Mouse (Mus musculus): ENCODE results near the gene Artn. TPM values are rescaled to one million over a fixed set of nuclear protein-coding genes. Genes with fewer than 3 reads are reported as not detected.

Artn gene
- polyA plus RNA-seq, 1 experiment from 2014 or later: 11.2 TPM

DNA sequence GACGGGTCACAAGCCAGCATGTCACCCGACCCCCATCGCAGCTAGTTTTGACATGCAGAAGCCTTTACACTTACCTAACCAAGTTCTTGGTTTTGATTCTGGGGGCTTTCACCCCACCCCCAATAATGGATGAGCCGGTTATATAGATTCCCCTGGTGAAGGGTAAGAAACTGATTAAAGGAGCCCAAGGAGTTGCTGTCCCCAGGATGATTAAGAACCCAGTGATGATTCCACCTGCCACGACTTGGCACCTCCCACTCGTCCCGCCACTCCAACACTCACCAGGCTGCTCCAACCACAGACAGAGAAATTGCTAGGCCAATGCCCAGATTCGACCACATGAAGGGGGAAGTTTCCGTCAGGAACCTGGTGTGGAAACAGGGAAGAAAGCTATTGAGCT lies 43.6 kb downstream of the Artn start:
- H3K9me3 ChIP-seq (ENCODE audit: control insufficient read depth, low read length): no peaks in the 10 kb centered on the region
- H3K36me3 ChIP-seq (ENCODE audit: control insufficient read depth, insufficient read depth, low read length): peaks cover 15% of the 10 kb centered on the region
- H3K4me2 ChIP-seq (ENCODE audit: low read depth, severe bottlenecking): peak overlapping the region; percentile 95; the same call in 1 of the 2 replicates
- peaks cover 16% of the 10 kb centered on the region; the same call in 1 of the 2 replicates for H3K4me1 ChIP-seq (ENCODE audit: control insufficient read depth, insufficient read depth, low read length)
- ATAC-seq (ENCODE audit: insufficient number of reproducible peaks, low FRiP score, low TSS enrichment, low read depth) (no peak), DNase-seq (ENCODE audit: low spot score) (no peak)
- no peak overlapping the region for H3K27ac ChIP-seq (replicated peaks; ENCODE audit: low read depth, low read length)
- 88% methylated on average over 9 of the region's 9 CpGs for WGBS
- H3K4me3 ChIP-seq (ENCODE audit: low read depth, low read length): peak overlapping the region; percentile 89; the same call in 1 of the 2 replicates
- H3K9ac ChIP-seq (ENCODE audit: low read length): no peak overlapping the region
- H3K27me3 ChIP-seq (ENCODE audit: control insufficient read depth, insufficient read depth, low read length): no peaks in the 10 kb centered on the region

- no peak overlapping the region for H3K4me3 ChIP-seq (ENCODE audit: low read depth, low read length)
- no peaks in the 10 kb centered on the region for H3K9me3 ChIP-seq (ENCODE audit: control insufficient read depth, low read length)
- no peak overlapping the region for H3K27ac ChIP-seq (replicated peaks; ENCODE audit: low read depth, low read length)
- no peak overlapping the region for H3K4me2 ChIP-seq (ENCODE audit: low read depth, severe bottlenecking)
- WGBS: 93% methylated on average over 10 of the region's 10 CpGs
- H3K36me3 ChIP-seq (ENCODE audit: control insufficient read depth, insufficient read depth, low read length): peaks cover 15% of the 10 kb centered on the region
- DNase-seq (ENCODE audit: low spot score) (no peak), ATAC-seq (ENCODE audit: insufficient number of reproducible peaks, low FRiP score, low TSS enrichment, low read depth) (no peak)
- H3K27me3 ChIP-seq (ENCODE audit: control insufficient read depth, insufficient read depth, low read length): no peaks in the 10 kb centered on the region
- H3K9ac ChIP-seq (ENCODE audit: low read length): no peak overlapping the region
- H3K4me1 ChIP-seq (ENCODE audit: control insufficient read depth, insufficient read depth, low read length): peaks cover 16% of the 10 kb centered on the region; the same call in 1 of the 2 replicates
These were observed 44.5 kb downstream of the Artn start for GRCm38 (mm10) chr4:117885093-117885492.

GRCm38 (mm10) chr4:117884146-117884545 lies 45.4 kb downstream of the Artn start:
- Histone ChIP-seq H3K27me3 (ENCODE audit: control insufficient read depth, insufficient read depth, low read length) (no peaks in the 10 kb centered on the region), H3K4me3 (ENCODE audit: low read depth, low read length) (no peak overlapping the region), H3K4me1 (ENCODE audit: control insufficient read depth, insufficient read depth, low read length) (peaks cover 16% of the 10 kb centered on the region; the same call in 1 of the 2 replicates), H3K9ac (ENCODE audit: low read length) (no peak overlapping the region), H3K4me2 (ENCODE audit: low read depth, severe bottlenecking) (no peak overlapping the region), H3K36me3 (ENCODE audit: control insufficient read depth, insufficient read depth, low read length) (peaks cover 14% of the 10 kb centered on the region), H3K9me3 (ENCODE audit: control insufficient read depth, low read length) (no peaks in the 10 kb centered on the region), H3K27ac (replicated peaks; ENCODE audit: low read depth, low read length) (no peak overlapping the region)
- ATAC-seq (ENCODE audit: insufficient number of reproducible peaks, low FRiP score, low TSS enrichment, low read depth) (no peak), DNase-seq (ENCODE audit: low spot score) (no peak)
- WGBS: 100% methylated on average over 1 of the region's 1 CpGs

DNA sequence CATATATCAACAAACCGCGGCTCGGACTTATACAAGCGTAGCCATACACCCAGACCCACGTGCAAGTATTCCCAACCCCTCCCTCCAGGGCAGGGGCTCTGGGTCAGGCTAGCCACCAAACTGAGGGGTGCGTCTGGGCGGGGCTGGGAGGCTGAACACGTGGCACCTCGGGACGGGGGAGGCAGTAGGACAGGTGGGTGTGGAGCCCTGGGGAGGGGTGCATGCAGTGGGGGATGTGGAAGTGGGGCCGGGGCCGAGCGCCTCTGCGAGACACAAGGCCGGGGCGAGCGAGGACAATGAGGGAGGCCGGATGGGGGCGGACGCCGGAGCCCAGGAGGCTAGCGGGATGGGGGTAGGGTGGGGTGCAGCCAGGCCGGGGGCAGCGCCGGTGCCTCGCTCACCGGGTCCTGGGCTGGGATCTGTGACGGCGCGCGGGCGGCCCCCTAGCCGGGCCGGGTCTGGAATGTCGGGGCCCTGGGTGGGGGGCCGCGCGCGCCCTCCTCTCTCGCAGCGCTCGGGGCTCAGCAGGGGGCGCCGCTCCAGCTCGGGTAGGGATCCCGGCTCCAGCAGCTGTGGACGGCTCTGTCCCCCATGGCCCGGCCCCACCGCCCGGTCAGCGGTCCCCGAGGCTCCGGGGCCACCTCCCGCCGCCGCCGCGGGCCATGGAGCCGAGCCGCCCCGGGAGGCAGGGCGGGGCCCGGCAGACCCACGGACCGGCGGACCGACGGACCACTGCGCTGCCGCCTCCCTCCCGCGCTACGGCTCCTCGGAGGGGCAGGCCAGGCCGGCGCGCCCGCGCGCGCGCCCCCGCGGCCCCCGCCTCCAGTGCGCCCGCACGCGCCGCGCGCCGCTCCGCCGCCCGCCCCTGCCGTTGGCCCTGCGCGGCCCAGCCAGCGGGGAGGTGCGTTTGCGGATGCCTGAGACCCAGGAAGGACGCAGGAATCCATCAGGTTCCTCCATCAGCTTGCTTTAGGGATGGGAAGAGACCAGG lies 46.6 kb downstream of the Artn start, which contains the start of gene B4galt2:
Gene B4galt2 (minus strand): TSS at position 787 of the 991 bp plus-strand sequence.
- WGBS: under 1% methylated on average over 90 of the region's 103 CpGs
- Histone ChIP-seq H3K4me1 (ENCODE audit: control insufficient read depth, insufficient read depth, low read length) (peaks cover 16% of the 10 kb centered on the region; the same call in 1 of the 2 replicates), H3K4me2 (ENCODE audit: low read depth, severe bottlenecking) (peak within 1 kb of the TSS; percentile 84), H3K9me3 (ENCODE audit: control insufficient read depth, low read length) (no peaks in the 10 kb centered on the region), H3K4me3 (ENCODE audit: low read depth, low read length) (peak within 1 kb of the TSS; percentile 78), H3K27me3 (ENCODE audit: control insufficient read depth, insufficient read depth, low read length) (no peaks in the 10 kb centered on the region), H3K36me3 (ENCODE audit: control insufficient read depth, insufficient read depth, low read length) (peaks cover 12% of the 10 kb centered on the region), H3K9ac (ENCODE audit: low read length) (peak within 1 kb of the TSS; percentile 92), H3K27ac (replicated peaks; ENCODE audit: low read depth, low read length) (peak within 1 kb of the TSS; percentile 68; the same call in 1 of the 2 replicates)
- ATAC-seq (ENCODE audit: insufficient number of reproducible peaks, low FRiP score, low TSS enrichment, low read depth): peak; percentile 53; the same call in 1 of the 2 replicates
- peak; percentile 77 for DNase-seq (ENCODE audit: low spot score)

DNA sequence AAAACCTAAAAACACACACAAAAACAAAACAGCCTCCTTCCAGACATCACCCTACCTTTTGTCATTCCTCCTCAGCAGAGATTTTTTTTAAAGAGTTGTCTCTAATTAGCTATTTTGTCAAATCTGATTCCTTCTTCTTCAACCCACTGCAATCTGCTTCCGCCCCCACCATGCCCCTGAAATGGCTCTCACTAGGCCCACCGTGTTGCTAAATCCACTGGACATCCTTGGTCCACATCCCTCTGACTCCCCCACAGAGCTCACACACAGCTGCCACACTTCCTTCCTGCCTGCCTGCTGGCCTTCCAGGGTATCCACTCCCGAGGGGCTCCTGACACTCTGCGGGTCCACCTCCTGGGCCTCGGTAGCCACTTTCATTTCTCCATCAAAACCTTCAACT lies 50.9 kb downstream of the Artn start:
- no peak overlapping the region for H3K27ac ChIP-seq (replicated peaks; ENCODE audit: low read depth, low read length)
- peaks cover 6% of the 10 kb centered on the region; the same call in 1 of the 2 replicates for H3K4me1 ChIP-seq (ENCODE audit: control insufficient read depth, insufficient read depth, low read length)
- peaks cover 10% of the 10 kb centered on the region; the same call in 1 of the 2 replicates for H3K36me3 ChIP-seq (ENCODE audit: control insufficient read depth, insufficient read depth, low read length)
- DNase-seq (ENCODE audit: low spot score): no peak
- H3K4me2 ChIP-seq (ENCODE audit: low read depth, severe bottlenecking): no peak overlapping the region
- H3K9me3 ChIP-seq (ENCODE audit: control insufficient read depth, low read length): no peaks in the 10 kb centered on the region
- H3K9ac ChIP-seq (ENCODE audit: low read length): no peak overlapping the region
- H3K27me3 ChIP-seq (ENCODE audit: control insufficient read depth, insufficient read depth, low read length): no peaks in the 10 kb centered on the region
- ATAC-seq (ENCODE audit: insufficient number of reproducible peaks, low FRiP score, low TSS enrichment, low read depth): no peak
- 79% methylated on average over 5 of the region's 5 CpGs for WGBS
- H3K4me3 ChIP-seq (ENCODE audit: low read depth, low read length): no peak overlapping the region

DNA sequence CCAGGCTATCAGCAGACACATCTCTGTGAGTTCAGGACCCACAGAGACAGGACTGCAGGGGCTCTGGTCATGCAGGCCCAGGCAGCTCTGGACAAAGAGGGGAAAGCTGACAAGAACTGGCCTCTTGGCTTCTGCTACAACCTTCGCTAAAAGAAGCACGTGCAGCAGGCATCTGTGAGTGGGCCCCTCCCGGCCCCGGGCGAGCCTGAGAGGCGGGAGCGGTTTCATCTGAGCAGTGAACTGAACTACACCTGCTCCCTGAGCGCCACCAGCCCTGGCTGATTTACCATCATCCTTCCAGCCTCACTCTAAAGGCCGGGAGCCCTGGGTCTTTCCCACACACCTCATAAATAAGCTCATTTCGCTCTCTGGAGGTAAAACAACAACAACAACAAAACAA lies 51.3 kb downstream of the Artn start:
- ATAC-seq (ENCODE audit: insufficient number of reproducible peaks, low FRiP score, low TSS enrichment, low read depth): no peak
- peaks cover 10% of the 10 kb centered on the region; the same call in 1 of the 2 replicates for H3K36me3 ChIP-seq (ENCODE audit: control insufficient read depth, insufficient read depth, low read length)
- H3K9me3 ChIP-seq (ENCODE audit: control insufficient read depth, low read length): no peaks in the 10 kb centered on the region
- no peak overlapping the region for H3K27ac ChIP-seq (replicated peaks; ENCODE audit: low read depth, low read length)
- no peak overlapping the region for H3K4me2 ChIP-seq (ENCODE audit: low read depth, severe bottlenecking)
- H3K9ac ChIP-seq (ENCODE audit: low read length): no peak overlapping the region
- DNase-seq (ENCODE audit: low spot score): no peak
- H3K4me1 ChIP-seq (ENCODE audit: control insufficient read depth, insufficient read depth, low read length): peaks cover 6% of the 10 kb centered on the region; the same call in 1 of the 2 replicates
- 67% methylated on average over 10 of the region's 10 CpGs for WGBS
- H3K27me3 ChIP-seq (ENCODE audit: control insufficient read depth, insufficient read depth, low read length): no peaks in the 10 kb centered on the region
- H3K4me3 ChIP-seq (ENCODE audit: low read depth, low read length): no peak overlapping the region

Other genes with a start within 250 kb of the Artn start
- gene Dmap1, start 247.5 kb downstream of the Artn start, polyA plus RNA-seq (2014; fragmentation: Nextera tagmentation; extraction: Ambion mirVana): 90.5 and 93.2 TPM in 2 replicates
- gene Gm12845, start 205.4 kb downstream of the Artn start, polyA plus RNA-seq (2014; fragmentation: Nextera tagmentation; extraction: Ambion mirVana): not detected in 2 replicates
- gene Klf17, start 164.1 kb downstream of the Artn start, polyA plus RNA-seq (2014; fragmentation: Nextera tagmentation; extraction: Ambion mirVana): 0.07 TPM in 1 of 2 replicates, not detected in the other
- 10.1 and 11.1 TPM in 2 replicates for gene Slc6a9, start 95.3 kb downstream of the Artn start, polyA plus RNA-seq (2014; fragmentation: Nextera tagmentation; extraction: Ambion mirVana)
- gene Ccdc24, start 57.2 kb downstream of the Artn start, polyA plus RNA-seq (2014; fragmentation: Nextera tagmentation; extraction: Ambion mirVana): 1.0 and 1.6 TPM in 2 replicates
- gene B4galt2, start 46.3 kb downstream of the Artn start, polyA plus RNA-seq (2014; fragmentation: Nextera tagmentation; extraction: Ambion mirVana): 26.7 and 30.1 TPM in 2 replicates
- 143 and 158 TPM in 2 replicates for gene Atp6v0b, start 42.4 kb downstream of the Artn start, polyA plus RNA-seq (2014; fragmentation: Nextera tagmentation; extraction: Ambion mirVana)
- gene Dph2, start 37.7 kb downstream of the Artn start, polyA plus RNA-seq (2014; fragmentation: Nextera tagmentation; extraction: Ambion mirVana): 21.2 and 22.2 TPM in 2 replicates
- 41.3 and 41.7 TPM in 2 replicates for gene Ipo13, start 14.8 kb downstream of the Artn start, polyA plus RNA-seq (2014; fragmentation: Nextera tagmentation; extraction: Ambion mirVana)
- 6.3 and 7.3 TPM in 2 replicates for gene St3gal3, start 205.2 kb upstream of the Artn start, polyA plus RNA-seq (2014; fragmentation: Nextera tagmentation; extraction: Ambion mirVana)